Mouse (Mus musculus): ENCODE measurements around the gene Fmnl2. TPM values are rescaled to one million over a fixed set of nuclear protein-coding genes. Genes with fewer than 3 reads are reported as not detected.

The Fmnl2 gene
- polyA plus RNA-seq, 1 experiment from 2014 or later, result 13.5 TPM

DNA sequence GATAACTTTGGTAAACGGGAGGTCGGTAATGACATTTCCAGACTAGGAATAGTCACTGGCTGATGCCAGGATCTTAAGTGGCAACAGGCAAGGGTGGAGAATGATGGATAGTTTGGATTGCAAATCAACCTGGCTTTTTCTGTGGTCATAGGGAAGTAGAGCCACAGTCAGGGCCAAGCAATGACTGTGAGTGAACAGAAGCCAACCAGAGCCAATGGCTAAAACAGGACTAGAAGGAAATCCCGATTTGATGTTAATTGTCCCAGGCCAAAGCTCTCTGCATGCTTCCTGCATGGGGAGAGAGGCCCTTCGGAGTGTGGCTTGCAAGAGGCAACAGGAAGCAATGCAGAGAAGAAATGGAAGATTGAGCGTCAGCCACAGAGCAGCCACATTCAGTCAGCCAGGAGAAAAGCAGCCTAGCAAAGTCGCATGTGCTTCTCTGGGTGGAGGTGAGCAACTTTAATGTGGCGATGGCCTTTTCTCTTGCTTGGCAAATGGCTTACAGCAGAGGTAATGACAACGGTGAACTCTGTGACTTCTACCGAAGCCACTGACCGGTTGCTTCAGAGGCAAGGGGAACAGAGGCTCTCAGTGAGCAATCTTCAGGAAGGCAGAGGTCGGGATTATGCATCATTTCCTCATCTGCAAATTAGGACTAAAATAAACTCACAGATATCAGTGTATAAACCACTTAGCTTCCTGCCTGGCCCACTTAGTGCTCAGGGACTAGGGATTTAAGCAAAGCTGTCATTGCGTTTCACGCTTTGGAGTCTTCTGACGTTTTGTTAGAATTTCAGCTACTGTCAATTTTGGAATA lies 12.5 kb upstream of the Fmnl2 start:
- H3K9me3 ChIP-seq, result no peaks in the 10 kb centered on the region
- H3K36me3 ChIP-seq, result no peaks in the 10 kb centered on the region
- H3K4me3 ChIP-seq, result no peak overlapping the region
- no peaks in the 10 kb centered on the region for H3K4me1 ChIP-seq (replicated peaks)
- ATAC-seq (ENCODE audit: low FRiP score), result no peak
- H3K27ac ChIP-seq, result no peak overlapping the region
- 80% methylated on average over 14 of the region's 14 CpGs for WGBS
- no peak overlapping the region for H3K9ac ChIP-seq
- H3K4me2 ChIP-seq, result no peak overlapping the region
- H3K27me3 ChIP-seq, result no peaks in the 10 kb centered on the region

DNA sequence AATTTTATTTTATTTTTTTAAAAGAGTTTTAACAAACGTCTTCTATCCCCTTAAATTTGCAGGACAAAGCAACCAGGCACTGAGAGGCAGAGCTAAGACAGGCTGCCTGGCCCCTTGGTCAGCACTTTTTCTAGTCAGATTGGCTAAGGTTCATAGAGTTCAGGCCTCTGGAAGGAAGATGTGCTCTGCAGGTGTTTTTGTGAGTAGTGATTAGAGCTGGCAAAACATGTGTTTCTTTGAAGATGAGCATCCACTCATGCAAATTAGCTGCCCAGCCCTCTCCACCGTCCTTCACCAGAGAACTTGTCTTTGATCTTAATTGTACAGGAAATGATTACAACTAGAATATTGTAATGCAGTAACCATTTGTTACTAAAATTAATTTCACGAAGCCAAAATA lies 11.2 kb upstream of the Fmnl2 start:
- no peak overlapping the region for H3K4me3 ChIP-seq
- no peak overlapping the region for H3K9ac ChIP-seq
- H3K4me1 ChIP-seq (replicated peaks), result no peaks in the 10 kb centered on the region
- H3K27ac ChIP-seq, result no peak overlapping the region
- no peaks in the 10 kb centered on the region for H3K27me3 ChIP-seq
- 49% methylated on average over 3 of the region's 3 CpGs for WGBS
- no peaks in the 10 kb centered on the region for H3K9me3 ChIP-seq
- no peaks in the 10 kb centered on the region for H3K36me3 ChIP-seq
- H3K4me2 ChIP-seq, result no peak overlapping the region
- ATAC-seq (ENCODE audit: low FRiP score), result no peak

DNA sequence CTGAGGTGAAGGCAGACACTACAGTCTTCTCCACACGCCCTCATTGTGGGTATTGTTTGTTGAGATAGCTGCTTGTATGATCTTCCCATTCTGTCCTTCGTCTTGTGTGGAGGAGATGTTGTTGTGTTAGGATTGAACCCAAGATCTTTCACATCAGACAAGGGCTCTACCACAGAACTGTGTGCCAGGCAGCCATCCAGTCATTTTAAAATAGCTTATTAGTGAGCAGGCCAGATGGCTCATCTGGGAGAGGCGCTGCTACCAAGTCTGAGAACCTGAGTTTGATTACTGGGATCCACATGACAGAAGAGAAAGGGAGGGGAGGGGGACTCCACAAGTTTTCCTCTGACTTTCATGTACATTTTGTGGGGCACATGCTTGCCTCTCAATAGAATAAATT lies 8.6 kb upstream of the Fmnl2 start:
- Histone ChIP-seq H3K4me3 (no peak overlapping the region), H3K4me1 (replicated peaks) (no peaks in the 10 kb centered on the region), H3K36me3 (no peaks in the 10 kb centered on the region), H3K27ac (no peak overlapping the region), H3K9ac (no peak overlapping the region), H3K9me3 (no peaks in the 10 kb centered on the region), H3K27me3 (no peaks in the 10 kb centered on the region), H3K4me2 (no peak overlapping the region)
- WGBS, result 75% methylated on average over 3 of the region's 3 CpGs
- no peak for ATAC-seq (ENCODE audit: low FRiP score)

DNA sequence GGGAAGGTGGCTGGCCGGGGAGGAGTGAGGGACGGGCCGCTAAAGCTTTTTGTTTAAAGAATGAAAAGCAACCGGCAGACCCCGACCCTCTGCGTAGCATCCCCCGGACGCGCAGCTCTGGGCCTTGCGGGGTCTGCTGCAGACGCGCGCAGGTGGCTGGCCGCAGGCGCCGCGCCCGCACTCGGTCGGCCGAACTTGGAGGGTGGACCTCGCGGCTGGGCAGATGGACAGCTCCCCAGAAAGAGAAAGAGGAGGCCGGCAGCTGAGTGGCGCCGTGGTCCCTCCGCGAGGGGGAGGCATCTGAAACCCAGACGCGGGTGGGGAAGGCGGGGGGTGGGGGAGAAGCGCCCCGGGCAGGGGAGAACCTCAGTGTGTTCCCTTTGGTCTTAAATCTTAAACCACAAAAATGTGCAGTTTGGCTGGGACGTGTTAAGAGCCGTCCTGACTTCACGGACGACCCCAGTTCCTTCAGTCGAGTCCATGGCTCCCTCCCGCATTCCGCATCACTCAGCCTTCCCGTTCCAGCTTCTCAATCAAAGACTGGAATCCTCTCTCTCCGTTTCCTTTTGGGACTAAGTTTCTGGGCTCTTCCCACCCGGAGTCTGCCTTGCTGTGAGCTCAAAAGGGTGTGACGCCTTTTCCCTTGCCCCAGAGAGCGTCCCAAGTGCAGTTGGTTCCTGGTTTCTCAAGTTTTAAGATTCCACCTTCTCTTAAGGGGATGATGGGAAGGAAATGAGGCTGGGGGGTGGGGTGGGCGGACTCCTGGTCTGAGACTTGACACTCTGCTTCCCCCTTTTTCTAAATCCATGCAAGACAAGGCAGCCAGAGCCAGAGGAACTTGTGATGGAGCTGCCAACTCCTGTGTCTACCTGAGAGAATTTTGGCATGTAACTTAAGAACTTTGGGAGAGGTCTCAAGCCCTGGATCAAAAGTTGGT lies 1.1 kb downstream of the Fmnl2 start:
- no peaks in the 10 kb centered on the region for H3K36me3 ChIP-seq
- no peaks in the 10 kb centered on the region for H3K27me3 ChIP-seq
- peak overlapping the region; percentile 93 for H3K27ac ChIP-seq
- peaks cover 46% of the 10 kb centered on the region for H3K4me1 ChIP-seq (replicated peaks)
- H3K9ac ChIP-seq, result peak overlapping the region; percentile 96
- H3K4me2 ChIP-seq, result peak overlapping the region; percentile 92
- ATAC-seq (ENCODE audit: low FRiP score), result peak; percentile 52; the same call in 1 of the 2 replicates
- WGBS, result under 1% methylated on average over 46 of the region's 46 CpGs
- no peaks in the 10 kb centered on the region for H3K9me3 ChIP-seq
- peak overlapping the region; percentile 71 for H3K4me3 ChIP-seq

GRCm38 (mm10) chr2:52859466-52859840 lies 1.8 kb downstream of the Fmnl2 start:
- no peak for ATAC-seq (ENCODE audit: low FRiP score)
- Histone ChIP-seq H3K4me2 (peak overlapping the region; percentile 92), H3K9me3 (no peaks in the 10 kb centered on the region), H3K36me3 (no peaks in the 10 kb centered on the region), H3K27ac (peak overlapping the region; percentile 93), H3K4me1 (replicated peaks) (peaks cover 46% of the 10 kb centered on the region), H3K4me3 (peak overlapping the region; percentile 71), H3K27me3 (no peaks in the 10 kb centered on the region), H3K9ac (peak overlapping the region; percentile 96)
- WGBS, result 2% methylated on average over 7 of the region's 7 CpGs

DNA sequence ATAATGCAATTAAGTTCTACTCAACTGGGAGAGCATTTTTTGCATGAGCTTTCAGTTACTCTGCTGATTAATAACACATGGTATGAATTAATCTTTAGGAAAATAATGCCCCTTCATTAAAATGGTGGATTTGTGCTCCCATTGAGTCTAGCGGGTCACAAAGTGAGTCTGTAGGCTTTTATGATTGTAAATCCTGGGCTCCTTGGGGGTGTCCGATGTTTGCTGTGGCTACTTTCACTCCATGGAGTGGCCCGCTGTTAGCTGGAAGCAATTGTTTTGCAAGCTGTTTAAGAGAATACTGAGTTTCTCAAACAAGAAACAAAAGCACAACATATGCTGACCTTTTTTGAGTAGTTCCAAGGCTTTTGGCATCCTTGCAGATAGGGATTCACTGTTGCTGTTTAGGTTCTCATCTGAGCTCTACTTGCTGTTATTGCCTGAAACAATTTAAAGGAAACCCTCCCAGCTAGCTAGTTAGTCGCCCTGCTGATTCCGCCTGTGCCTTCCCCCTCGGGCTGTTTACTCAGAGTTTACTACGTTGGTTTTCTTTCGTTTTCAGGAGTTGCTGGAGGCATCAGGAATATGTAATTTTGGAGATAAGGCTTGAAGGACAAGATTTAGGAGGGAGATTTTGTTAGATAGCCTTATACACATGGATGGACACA lies 2.6 kb downstream of the Fmnl2 start:
- H3K27ac ChIP-seq, result peak overlapping the region; percentile 44; the same call in 1 of the 2 replicates

DNA sequence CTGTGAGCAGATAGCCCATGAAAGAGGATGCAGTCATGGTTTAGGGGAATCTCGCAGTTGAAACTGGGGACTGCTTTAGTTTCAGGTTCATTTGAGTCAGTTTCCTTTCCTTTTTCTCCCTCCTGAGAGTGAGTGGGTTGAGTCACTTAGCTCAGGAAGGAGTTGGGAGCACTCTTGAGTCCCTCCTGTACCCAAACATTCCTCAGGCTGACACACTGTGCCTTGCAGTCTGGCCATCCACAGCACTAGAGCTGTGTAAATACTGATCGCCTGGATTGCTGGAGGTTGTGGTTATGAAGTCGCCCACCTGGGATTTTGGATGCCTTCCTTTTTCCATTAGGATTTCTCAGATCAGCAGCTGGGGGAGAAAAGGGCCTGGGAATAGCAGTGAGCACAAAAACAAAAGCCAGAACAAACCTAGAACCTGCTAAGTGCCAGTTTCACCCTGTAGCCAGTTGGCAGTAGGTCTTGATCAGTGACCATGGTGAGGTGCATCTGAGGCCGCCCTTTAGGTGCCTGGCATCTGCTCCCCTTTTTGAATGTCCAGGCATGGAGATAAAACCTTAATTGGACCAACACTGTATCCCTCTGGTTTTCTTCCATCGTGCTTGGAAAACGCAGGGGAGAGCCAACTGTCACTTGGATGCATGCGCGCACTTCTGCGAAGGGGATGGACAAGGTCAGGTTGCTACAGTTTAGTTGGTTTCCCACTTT lies 4.5 kb downstream of the Fmnl2 start:
- H3K27ac ChIP-seq, result no peak overlapping the region
- no peak overlapping the region for H3K4me2 ChIP-seq
- WGBS, result 88% methylated on average over 9 of the region's 9 CpGs
- H3K9me3 ChIP-seq, result no peaks in the 10 kb centered on the region
- no peak overlapping the region for H3K4me3 ChIP-seq
- ATAC-seq (ENCODE audit: low FRiP score), result no peak
- peaks cover 44% of the 10 kb centered on the region for H3K4me1 ChIP-seq (replicated peaks)
- H3K9ac ChIP-seq, result no peak overlapping the region
- H3K36me3 ChIP-seq, result peaks cover 6% of the 10 kb centered on the region
- no peaks in the 10 kb centered on the region for H3K27me3 ChIP-seq

More for the DNA sequence above, 2.6 kb downstream of the Fmnl2 start:
- no peaks in the 10 kb centered on the region for H3K36me3 ChIP-seq
- H3K9me3 ChIP-seq, result no peaks in the 10 kb centered on the region
- peak overlapping the region; percentile 96 for H3K9ac ChIP-seq
- H3K27me3 ChIP-seq, result no peaks in the 10 kb centered on the region
- H3K4me2 ChIP-seq, result peak overlapping the region; percentile 92
- H3K4me1 ChIP-seq (replicated peaks), result peaks cover 46% of the 10 kb centered on the region
- H3K4me3 ChIP-seq, result peak overlapping the region; percentile 71
- 15% methylated on average over 8 of the region's 8 CpGs for WGBS
- ATAC-seq (ENCODE audit: low FRiP score), result no peak

GRCm38 (mm10) chr2:52862760-52863124 lies 5.1 kb downstream of the Fmnl2 start:
- no peak for ATAC-seq (ENCODE audit: low FRiP score)
- H3K9ac ChIP-seq, result no peak overlapping the region
- 61% methylated on average over 4 of the region's 4 CpGs for WGBS
- H3K4me2 ChIP-seq, result no peak overlapping the region
- H3K4me1 ChIP-seq (replicated peaks), result peaks cover 42% of the 10 kb centered on the region
- H3K36me3 ChIP-seq, result peaks cover 11% of the 10 kb centered on the region
- no peak overlapping the region for H3K4me3 ChIP-seq
- no peaks in the 10 kb centered on the region for H3K9me3 ChIP-seq
- H3K27ac ChIP-seq, result no peak overlapping the region
- no peaks in the 10 kb centered on the region for H3K27me3 ChIP-seq

- WGBS, result 92% methylated on average over 7 of the region's 7 CpGs
- Histone ChIP-seq H3K9me3 (no peaks in the 10 kb centered on the region), H3K4me1 (replicated peaks) (peaks cover 43% of the 10 kb centered on the region), H3K9ac (no peak overlapping the region), H3K36me3 (peaks cover 16% of the 10 kb centered on the region), H3K27ac (no peak overlapping the region), H3K4me3 (no peak overlapping the region), H3K27me3 (no peaks in the 10 kb centered on the region), H3K4me2 (no peak overlapping the region)
- ATAC-seq (ENCODE audit: low FRiP score), result no peak
Measured at GRCm38 (mm10) chr2:52864635-52865034, 7.0 kb downstream of the Fmnl2 start.

DNA sequence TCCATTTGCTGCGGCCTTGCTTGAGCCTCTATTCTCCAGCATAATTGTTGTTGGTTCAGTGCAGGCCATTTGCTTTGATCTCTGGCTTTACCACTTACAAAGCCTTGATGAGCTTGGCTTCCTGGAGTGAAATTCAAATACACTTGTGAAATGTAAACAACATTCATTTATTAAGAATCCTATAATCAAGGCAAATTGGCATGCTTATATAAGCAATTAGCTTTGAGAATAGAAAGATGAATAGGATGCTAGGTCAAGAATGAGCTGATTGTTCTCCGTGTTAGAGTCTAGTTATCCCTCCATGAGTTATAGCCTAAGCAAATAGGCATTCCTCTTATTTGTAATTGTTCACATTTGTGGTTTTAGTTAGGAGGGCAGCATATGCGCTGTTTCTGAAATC lies 8.5 kb downstream of the Fmnl2 start:
- peaks cover 30% of the 10 kb centered on the region for H3K4me1 ChIP-seq (replicated peaks)
- no peak overlapping the region for H3K4me3 ChIP-seq
- H3K4me2 ChIP-seq, result no peak overlapping the region
- H3K36me3 ChIP-seq, result peaks cover 16% of the 10 kb centered on the region
- H3K9me3 ChIP-seq, result no peaks in the 10 kb centered on the region
- H3K27ac ChIP-seq, result no peak overlapping the region
- no peak for ATAC-seq (ENCODE audit: low FRiP score)
- H3K27me3 ChIP-seq, result no peaks in the 10 kb centered on the region
- 81% methylated on average over 3 of the region's 3 CpGs for WGBS
- H3K9ac ChIP-seq, result no peak overlapping the region

DNA sequence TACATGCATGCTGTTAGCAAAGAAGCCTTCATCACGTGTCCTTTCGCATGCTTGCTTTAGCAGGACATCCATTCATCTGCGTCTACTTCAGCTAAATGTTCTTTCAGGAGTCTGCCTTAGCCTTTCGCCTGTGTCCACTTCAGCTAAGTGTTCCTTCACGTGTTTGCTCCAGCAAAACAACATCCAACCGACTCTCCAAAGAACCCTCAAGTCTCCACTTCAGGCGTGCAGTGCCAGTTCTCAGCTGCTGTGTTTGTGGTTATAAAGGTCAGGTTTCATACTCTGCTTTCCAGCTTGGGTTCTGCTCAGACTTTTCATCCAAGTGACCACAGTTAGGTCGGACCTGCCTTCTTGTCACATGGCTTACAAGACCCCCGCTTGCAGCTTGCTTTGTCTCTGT lies 10.1 kb downstream of the Fmnl2 start:
- Histone ChIP-seq H3K4me1 (replicated peaks) (peaks cover 20% of the 10 kb centered on the region), H3K9ac (no peak overlapping the region), H3K27me3 (no peaks in the 10 kb centered on the region), H3K4me2 (no peak overlapping the region), H3K4me3 (no peak overlapping the region), H3K27ac (no peak overlapping the region), H3K36me3 (peaks cover 16% of the 10 kb centered on the region), H3K9me3 (no peaks in the 10 kb centered on the region)
- 94% methylated on average over 9 of the region's 9 CpGs for WGBS
- ATAC-seq (ENCODE audit: low FRiP score), result no peak

- H3K27me3 ChIP-seq, result no peaks in the 10 kb centered on the region
- H3K27ac ChIP-seq, result no peak overlapping the region
- H3K4me2 ChIP-seq, result no peak overlapping the region
- H3K36me3 ChIP-seq, result peaks cover 16% of the 10 kb centered on the region
- H3K4me1 ChIP-seq (replicated peaks), result peaks cover 18% of the 10 kb centered on the region
- no peak overlapping the region for H3K9ac ChIP-seq
- no peak for ATAC-seq (ENCODE audit: low FRiP score)
- no peaks in the 10 kb centered on the region for H3K9me3 ChIP-seq
- 75% methylated on average over 5 of the region's 5 CpGs for WGBS
- no peak overlapping the region for H3K4me3 ChIP-seq
Measured at GRCm38 (mm10) chr2:52868181-52868580, 10.5 kb downstream of the Fmnl2 start.
